Mouse (Mus musculus) midbrain, embryonic 13.5 days (tissue): Measurements from ENCODE around the gene Prmt2. TPM values are rescaled to one million over a fixed set of nuclear protein-coding genes. Genes with fewer than 3 reads are reported as not detected.
A peak's percentile ranks its signal among the peaks of the same experiment; 100 is the strongest.

Experiments
- ATAC-seq: fragments of 200-750 bp; cut with Nextera tagmentation; 2 replicates; pipeline ENCODE4 v1.8.0; 2017; ENCODE audit warnings: mild to moderate bottlenecking, moderate TSS enrichment, moderate library complexity
- H3K27ac ChIP-seq: fragments of 300-500 bp; sonication (generic); 2 replicates; pipeline ENCODE4 v1.5.1; 2015; ENCODE audit warnings: inconsistent platforms, mild to moderate bottlenecking, moderate library complexity
- H3K27me3 ChIP-seq: fragments of 300-500 bp; sonication (generic); 2 replicates; pipeline ENCODE4 v1.6.1; 2015; ENCODE audit warnings: mild to moderate bottlenecking, inconsistent platforms
- H3K36me3 ChIP-seq: fragments of 300-500 bp; sonication (generic); 2 replicates; pipeline ENCODE4 v1.6.1; 2015; ENCODE audit warnings: mild to moderate bottlenecking, inconsistent platforms
- H3K4me1 ChIP-seq: fragments of 300-500 bp; sonication (generic); replicated peaks from 2 replicates; pipeline ENCODE4 v1.6.1; 2015; ENCODE audit warnings: inconsistent platforms
- H3K4me2 ChIP-seq: fragments of 300-500 bp; sonication (generic); replicated peaks from 2 replicates; pipeline ENCODE4 v1.6.1; 2015; ENCODE audit warnings: moderate library complexity, mild to moderate bottlenecking, inconsistent platforms
- H3K4me3 ChIP-seq: fragments of 300-500 bp; sonication (generic); replicated peaks from 2 replicates; pipeline ENCODE4 v1.5.1; 2015; ENCODE audit warnings: mild to moderate bottlenecking, inconsistent platforms
- H3K9ac ChIP-seq: fragments of 300-500 bp; sonication (generic); replicated peaks from 2 replicates; pipeline ENCODE4 v1.6.1; 2015; ENCODE audit warnings: mild to moderate bottlenecking, inconsistent platforms
- H3K9me3 ChIP-seq: fragments of 300-500 bp; sonication (generic); 2 replicates; pipeline ENCODE4 v1.6.1; 2016; ENCODE audit warnings: mild to moderate bottlenecking, inconsistent platforms
- whole genome bisulfite sequencing: fragments of 180-500 bp; shearing (Covaris S2); methylation state at CpG from one replicate; pipeline ENCODE4 v1.1.7; 2015; 5-methylcytosine and 5-hydroxymethylcytosine counted together
- polyA plus RNA-seq: library from polyadenylated mRNA; unstranded; fragments of >200 nt; fragmentation: Nextera tagmentation; extraction: Ambion mirVana; gene quantifications from 2 replicates; pipeline ENCODE4 v1.2.1, GENCODE M21; 2015

Prmt2 gene
- polyA plus RNA-seq, 1 experiment from 2014 or later = 270 TPM

- no peak for ATAC-seq
- peaks cover 15% of the 10 kb centered on the region for H3K9me3 ChIP-seq
- no peak overlapping the region for H3K9ac ChIP-seq
- H3K27ac ChIP-seq = no peak overlapping the region
- peaks cover 97% of the 10 kb centered on the region for H3K36me3 ChIP-seq
- WGBS = 96% methylated on average over 6 of the region's 6 CpGs
- H3K4me1 ChIP-seq = no peaks in the 10 kb centered on the region
- no peaks in the 10 kb centered on the region for H3K27me3 ChIP-seq
- no peak overlapping the region for H3K4me2 ChIP-seq
- no peak overlapping the region for H3K4me3 ChIP-seq
Measured at GRCm38 (mm10) chr10:76212121-76212520, 25.5 kb downstream of the Prmt2 start.

DNA sequence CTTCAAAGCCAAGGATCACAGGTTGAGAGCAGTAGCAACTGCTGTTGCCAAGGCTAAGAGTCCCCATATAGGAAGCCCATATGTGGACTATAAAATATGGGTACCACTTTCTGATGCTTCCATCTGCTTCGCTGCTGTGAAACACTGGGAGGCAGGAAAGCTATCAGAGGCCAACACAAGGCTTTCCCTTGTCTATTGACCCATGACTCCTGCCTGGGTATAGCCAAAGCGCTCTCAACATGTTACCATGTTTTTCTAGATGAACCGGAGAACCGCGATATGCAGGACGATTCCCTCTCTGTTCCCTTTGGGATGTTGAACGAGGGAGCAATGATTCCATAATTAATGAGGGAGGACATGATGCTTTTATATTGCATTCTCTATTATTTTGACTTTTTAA lies 26.9 kb downstream of the Prmt2 start:
- ATAC-seq = no peak
- peaks cover 97% of the 10 kb centered on the region for H3K36me3 ChIP-seq
- H3K9me3 ChIP-seq = peaks cover 15% of the 10 kb centered on the region
- H3K4me3 ChIP-seq = no peak overlapping the region
- 94% methylated on average over 7 of the region's 7 CpGs for WGBS
- no peak overlapping the region for H3K9ac ChIP-seq
- no peaks in the 10 kb centered on the region for H3K4me1 ChIP-seq
- no peak overlapping the region for H3K27ac ChIP-seq
- no peaks in the 10 kb centered on the region for H3K27me3 ChIP-seq
- no peak overlapping the region for H3K4me2 ChIP-seq

DNA sequence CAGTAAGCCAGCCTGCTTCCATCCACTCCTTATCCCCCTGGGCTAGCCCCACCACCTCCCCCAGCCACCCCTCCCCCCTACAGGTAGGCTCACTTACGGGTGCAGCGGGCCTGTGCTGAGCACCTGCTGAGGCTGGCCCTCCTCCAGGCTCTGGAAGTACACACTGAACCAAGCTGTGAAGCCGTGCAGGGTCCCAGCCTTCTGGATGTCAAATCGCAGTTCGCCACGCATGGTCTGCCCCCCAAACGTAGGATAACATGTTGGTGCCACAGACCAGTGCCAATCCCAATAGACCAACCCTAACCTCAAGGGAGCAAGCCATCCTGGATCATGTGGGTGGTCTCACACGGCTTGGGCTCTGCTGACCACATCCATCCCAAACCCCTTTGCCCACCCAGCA lies 28.4 kb downstream of the Prmt2 start:
- ATAC-seq = 0 out of 2 replicates have a peak, but pooled peaks have one; percentile 37
- H3K27ac ChIP-seq = no peak overlapping the region
- peaks cover 2% of the 10 kb centered on the region; the same call in 1 of the 2 replicates for H3K9me3 ChIP-seq
- WGBS = 89% methylated on average over 8 of the region's 8 CpGs
- no peak overlapping the region for H3K9ac ChIP-seq
- H3K4me2 ChIP-seq = no peak overlapping the region
- no peaks in the 10 kb centered on the region for H3K4me1 ChIP-seq
- no peak overlapping the region for H3K4me3 ChIP-seq
- H3K36me3 ChIP-seq = peaks cover 85% of the 10 kb centered on the region
- H3K27me3 ChIP-seq = no peaks in the 10 kb centered on the region

DNA sequence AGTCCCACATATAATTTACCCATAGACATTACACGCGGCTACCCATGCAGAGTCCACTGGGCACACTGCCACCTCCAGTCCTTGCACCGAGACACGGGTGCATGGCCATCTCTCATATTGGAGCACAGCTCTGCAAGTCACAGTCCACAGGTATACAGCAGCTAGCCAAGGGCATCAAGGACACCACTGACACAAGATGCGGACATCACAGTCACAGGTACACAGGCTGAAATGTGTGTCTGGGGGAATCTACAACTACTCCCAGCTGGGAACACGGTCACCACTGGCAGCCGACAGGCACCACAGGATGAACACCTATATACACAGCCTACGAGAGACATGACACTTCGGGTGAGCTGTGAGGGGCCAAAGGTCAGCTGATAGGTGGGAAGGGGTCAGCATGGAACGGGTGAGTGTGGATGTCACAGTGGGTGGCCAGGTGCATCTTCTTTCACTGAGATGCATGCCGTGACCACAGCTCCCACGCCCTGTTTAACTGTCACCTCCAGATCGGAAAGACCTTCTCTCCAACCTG lies 30.3 kb downstream of the Prmt2 start:
- Histone ChIP-seq H3K9ac (no peak overlapping the region), H3K9me3 (no peaks in the 10 kb centered on the region), H3K4me1 (no peaks in the 10 kb centered on the region), H3K4me3 (no peak overlapping the region), H3K27ac (no peak overlapping the region), H3K4me2 (no peak overlapping the region), H3K27me3 (no peaks in the 10 kb centered on the region), H3K36me3 (peaks cover 65% of the 10 kb centered on the region)
- 92% methylated on average over 13 of the region's 13 CpGs for WGBS
- no peak for ATAC-seq

- H3K4me2 ChIP-seq = peak overlapping the region; percentile 50
- no peak overlapping the region; the same call in 1 of the 2 replicates for H3K9ac ChIP-seq
- peaks cover 34% of the 10 kb centered on the region for H3K36me3 ChIP-seq
- WGBS = 28% methylated on average over 18 of the region's 18 CpGs
- H3K9me3 ChIP-seq = no peaks in the 10 kb centered on the region
- H3K27ac ChIP-seq = no peak overlapping the region
- H3K27me3 ChIP-seq = no peaks in the 10 kb centered on the region
- peak; percentile 65; the same call in 1 of the 2 replicates for ATAC-seq
- no peaks in the 10 kb centered on the region for H3K4me1 ChIP-seq
- peak overlapping the region; percentile 32 for H3K4me3 ChIP-seq
Measured at GRCm38 (mm10) chr10:76203798-76204283, 33.8 kb downstream of the Prmt2 start.

- Histone ChIP-seq H3K27me3 (no peaks in the 10 kb centered on the region), H3K9me3 (no peaks in the 10 kb centered on the region), H3K4me2 (no peak overlapping the region), H3K9ac (no peak overlapping the region), H3K4me3 (no peak overlapping the region), H3K27ac (no peak overlapping the region), H3K36me3 (peaks cover 15% of the 10 kb centered on the region), H3K4me1 (no peaks in the 10 kb centered on the region)
- 18% methylated on average over 7 of the region's 7 CpGs for WGBS
- no peak for ATAC-seq
Measured at GRCm38 (mm10) chr10:76201978-76202377, 35.7 kb downstream of the Prmt2 start.

GRCm38 (mm10) chr10:76201416-76201815 lies 36.2 kb downstream of the Prmt2 start:
- H3K27me3 ChIP-seq = no peaks in the 10 kb centered on the region
- peaks cover 10% of the 10 kb centered on the region for H3K36me3 ChIP-seq
- H3K9ac ChIP-seq = no peak overlapping the region
- no peaks in the 10 kb centered on the region for H3K4me1 ChIP-seq
- 83% methylated on average over 3 of the region's 3 CpGs for WGBS
- ATAC-seq = no peak
- H3K27ac ChIP-seq = no peak overlapping the region
- H3K9me3 ChIP-seq = no peaks in the 10 kb centered on the region
- no peak overlapping the region for H3K4me3 ChIP-seq
- H3K4me2 ChIP-seq = no peak overlapping the region

DNA sequence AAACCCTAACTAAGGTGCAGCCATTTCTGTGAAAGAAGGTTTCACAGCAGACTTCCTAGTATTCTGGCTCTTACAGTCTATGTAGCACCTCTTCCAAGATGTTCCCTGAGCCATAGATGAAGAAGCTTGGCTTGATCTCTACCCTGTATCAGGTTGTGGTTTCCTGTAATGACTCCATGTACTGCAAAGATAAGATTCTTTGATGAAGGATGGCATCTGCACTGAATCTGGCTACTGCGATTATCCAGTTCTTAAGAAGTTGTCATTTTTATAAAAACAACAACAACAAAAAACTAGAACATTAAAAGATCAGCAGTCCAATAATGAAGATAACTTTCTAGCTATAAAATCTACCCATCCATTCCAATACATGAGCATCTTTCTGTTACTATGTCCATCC lies 49.7 kb downstream of the Prmt2 start:
- H3K36me3 ChIP-seq = no peaks in the 10 kb centered on the region
- H3K4me2 ChIP-seq = no peak overlapping the region
- no peak overlapping the region for H3K27ac ChIP-seq
- WGBS = 98% methylated on average over 1 of the region's 1 CpGs
- H3K27me3 ChIP-seq = no peaks in the 10 kb centered on the region
- H3K9me3 ChIP-seq = no peaks in the 10 kb centered on the region
- H3K4me1 ChIP-seq = no peaks in the 10 kb centered on the region
- H3K4me3 ChIP-seq = no peak overlapping the region
- H3K9ac ChIP-seq = no peak overlapping the region
- no peak for ATAC-seq

DNA sequence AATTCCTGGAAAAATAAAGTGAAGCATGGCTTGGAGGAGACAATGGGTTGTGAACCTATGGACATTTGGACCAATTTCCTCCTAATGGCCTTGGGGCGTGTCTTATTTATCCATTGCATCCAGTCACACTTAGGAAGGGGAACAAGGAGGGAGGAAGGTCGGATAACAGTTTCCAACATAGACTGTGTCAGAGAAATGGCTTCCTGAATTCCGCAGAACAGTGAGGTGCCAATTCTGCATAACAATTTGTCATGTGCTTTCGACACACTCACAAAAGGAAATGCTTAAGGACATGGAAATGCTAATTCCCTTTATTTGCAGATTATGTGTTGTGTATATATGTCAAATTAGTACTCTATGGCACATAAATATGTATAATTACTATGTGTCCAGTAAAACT lies 52.4 kb downstream of the Prmt2 start:
- Histone ChIP-seq H3K4me3 (no peak overlapping the region), H3K9ac (no peak overlapping the region), H3K4me1 (no peaks in the 10 kb centered on the region), H3K27me3 (no peaks in the 10 kb centered on the region), H3K36me3 (no peaks in the 10 kb centered on the region), H3K27ac (no peak overlapping the region), H3K9me3 (no peaks in the 10 kb centered on the region), H3K4me2 (no peak overlapping the region)
- WGBS = 83% methylated on average over 4 of the region's 4 CpGs
- no peak for ATAC-seq

DNA sequence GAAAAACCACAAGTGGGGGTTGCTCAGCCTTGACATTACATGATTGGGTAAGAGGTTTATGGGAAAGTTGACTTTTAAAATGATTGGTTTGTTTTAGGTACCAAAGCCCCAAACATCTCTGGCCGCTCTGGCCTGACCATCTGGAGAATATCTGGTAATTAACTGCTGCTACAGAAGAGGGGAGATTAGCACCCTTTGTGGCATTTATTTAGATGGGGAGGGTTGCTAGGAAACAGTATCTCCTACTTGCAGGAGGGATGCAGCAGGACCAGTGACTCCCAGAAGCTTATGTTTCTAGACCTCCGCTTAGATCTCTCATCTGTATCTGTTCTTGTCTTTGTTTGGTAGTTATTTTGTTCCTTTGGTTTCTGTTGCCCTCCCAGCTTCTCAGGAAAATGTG lies 62.8 kb downstream of the Prmt2 start:
- Histone ChIP-seq H3K4me2 (no peak overlapping the region), H3K36me3 (no peaks in the 10 kb centered on the region), H3K27ac (0 out of 2 replicates have a peak overlapping the region, but pooled peaks have one; percentile 14), H3K4me1 (peaks cover 7% of the 10 kb centered on the region), H3K9me3 (no peaks in the 10 kb centered on the region), H3K27me3 (no peaks in the 10 kb centered on the region), H3K9ac (no peak overlapping the region), H3K4me3 (no peak overlapping the region)
- 21% methylated on average over 2 of the region's 2 CpGs for WGBS
- ATAC-seq = peak; percentile 43; the same call in 1 of the 2 replicates

- ATAC-seq = no peak
- H3K4me2 ChIP-seq = no peak overlapping the region
- H3K9ac ChIP-seq = no peak overlapping the region
- H3K36me3 ChIP-seq = no peaks in the 10 kb centered on the region
- 84% methylated on average over 1 of the region's 1 CpGs for WGBS
- no peak overlapping the region for H3K27ac ChIP-seq
- no peak overlapping the region for H3K4me3 ChIP-seq
- H3K9me3 ChIP-seq = no peaks in the 10 kb centered on the region
- H3K4me1 ChIP-seq = no peaks in the 10 kb centered on the region
- no peaks in the 10 kb centered on the region for H3K27me3 ChIP-seq
Measured at GRCm38 (mm10) chr10:76158009-76158408, 79.7 kb downstream of the Prmt2 start.

GRCm38 (mm10) chr10:76157528-76157927 lies 80.1 kb downstream of the Prmt2 start:
- Histone ChIP-seq H3K9me3 (no peaks in the 10 kb centered on the region), H3K9ac (no peak overlapping the region), H3K27ac (no peak overlapping the region), H3K4me1 (no peaks in the 10 kb centered on the region), H3K27me3 (no peaks in the 10 kb centered on the region), H3K36me3 (no peaks in the 10 kb centered on the region), H3K4me3 (no peak overlapping the region), H3K4me2 (no peak overlapping the region)
- no peak for ATAC-seq
- 80% methylated on average over 5 of the region's 5 CpGs for WGBS
